Mouse (Mus musculus): ENCODE measurements around the gene Arhgef11. TPM values are rescaled to one million over a fixed set of nuclear protein-coding genes. Genes with fewer than 3 reads are reported as not detected.

Arhgef11 gene
- polyA plus RNA-seq, 2 experiments: 2.2 to 2.7 TPM

- Histone ChIP-seq H3K4me3 (ENCODE audit: insufficient read depth in 1 of 2, low read depth in 2 of 2, low read length in 2 of 2) (no peak overlapping the region), H3K27me3 (ENCODE audit: control insufficient read depth, insufficient read depth, low read length) (peaks cover 9% of the 10 kb centered on the region), H3K9me3 (ENCODE audit: control insufficient read depth, low read length) (no peaks in the 10 kb centered on the region), H3K4me2 (ENCODE audit: low read depth) (peak overlapping the region; percentile 69), H3K9ac (replicated peaks) (no peak overlapping the region), H3K4me1 (replicated peaks; ENCODE audit: control insufficient read depth in 2 of 2, insufficient read depth in 2 of 2, low read length in 1 of 2) (peaks cover 0 to 6% of the 10 kb centered on the region in 2 experiments; a peak in 1 of 4 replicates), H3K27ac (no peak overlapping the region), H3K36me3 (replicated peaks; ENCODE audit: control insufficient read depth, insufficient read depth, low read depth) (no peaks in the 10 kb centered on the region)
- TF ChIP-seq EP300 (IDR thresholded peaks at IDR 0.05; ENCODE audit: low read depth) (no peak), CTCF (IDR thresholded peaks at IDR 0.05; ENCODE audit: low read depth) (no peak)
- no peak for DNase-seq (ENCODE audit: low read depth in 3 of 3, low spot score in 3 of 3)
- no peak for ATAC-seq (ENCODE audit: insufficient read depth)
- 57% methylated on average over 4 of the region's 4 CpGs for WGBS (ENCODE audit: insufficient replicate concordance)
These were observed 1.0 kb upstream of the Arhgef11 start for GRCm38 (mm10) chr3:87616354-87616753.

DNA sequence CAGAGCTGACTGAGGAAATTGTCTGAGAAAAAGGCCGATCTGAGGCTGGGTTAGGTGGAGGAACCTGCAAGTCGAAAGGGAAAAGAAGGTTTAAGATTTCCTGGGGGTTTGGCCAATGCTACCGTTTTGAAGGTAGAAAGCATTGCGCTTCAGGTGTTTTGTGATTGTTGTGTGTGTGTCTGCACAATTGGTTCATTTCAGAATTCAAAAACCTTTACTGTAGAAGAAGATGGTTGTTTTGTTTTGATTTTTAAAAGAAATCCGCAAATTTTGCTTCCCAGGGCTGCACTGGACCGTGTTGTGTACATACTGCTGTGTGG, 412 bp downstream of the Arhgef11 start:
- H3K9me3 ChIP-seq (ENCODE audit: control insufficient read depth, low read length): no peaks in the 10 kb centered on the region
- WGBS (ENCODE audit: insufficient replicate concordance): 1% methylated on average over 6 of the region's 6 CpGs
- ATAC-seq (ENCODE audit: insufficient read depth): no peak
- H3K27ac ChIP-seq: no peak overlapping the region
- TF ChIP-seq EP300 (IDR thresholded peaks at IDR 0.05; ENCODE audit: low read depth) (no peak), CTCF (IDR thresholded peaks at IDR 0.05; ENCODE audit: low read depth) (no peak)
- DNase-seq (ENCODE audit: low read depth in 3 of 3, low spot score in 3 of 3): no peak
- no peaks in the 10 kb centered on the region for H3K36me3 ChIP-seq (replicated peaks; ENCODE audit: control insufficient read depth, insufficient read depth, low read depth)
- H3K4me2 ChIP-seq (ENCODE audit: low read depth): peak overlapping the region; percentile 69
- H3K9ac ChIP-seq (replicated peaks): peak overlapping the region; percentile 73
- H3K4me1 ChIP-seq (replicated peaks; ENCODE audit: control insufficient read depth in 2 of 2, insufficient read depth in 2 of 2, low read length in 1 of 2): peaks cover 0 to 6% of the 10 kb centered on the region in 2 experiments; a peak in 1 of 4 replicates
- peak overlapping the region; percentile 65 to 76 for H3K4me3 ChIP-seq (ENCODE audit: insufficient read depth in 1 of 2, low read depth in 2 of 2, low read length in 2 of 2)
- H3K27me3 ChIP-seq (ENCODE audit: control insufficient read depth, insufficient read depth, low read length): peaks cover 9% of the 10 kb centered on the region

DNA sequence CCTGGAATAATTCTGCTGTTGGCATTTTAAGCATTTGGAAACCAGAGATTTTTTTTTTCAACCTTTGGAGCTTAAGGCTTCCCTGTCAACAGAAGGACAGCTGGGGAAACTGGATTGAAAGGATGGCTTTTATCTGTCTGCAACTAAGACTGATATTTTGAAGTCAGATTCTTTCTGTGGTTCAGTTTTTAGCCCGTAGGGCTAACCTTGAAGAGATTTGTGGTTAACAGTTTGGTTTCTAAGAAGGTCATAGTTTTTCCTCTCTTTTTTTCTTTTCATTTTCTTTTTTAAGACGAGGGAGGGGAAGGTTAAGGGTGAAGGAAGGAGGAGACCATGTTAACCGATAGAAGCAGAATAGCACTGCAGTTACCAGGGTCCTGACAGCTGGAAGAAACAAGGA, 881 bp downstream of the Arhgef11 start:
- H3K4me2 ChIP-seq (ENCODE audit: low read depth): peak overlapping the region; percentile 69
- H3K9ac ChIP-seq (replicated peaks): no peak overlapping the region
- H3K36me3 ChIP-seq (replicated peaks; ENCODE audit: control insufficient read depth, insufficient read depth, low read depth): no peaks in the 10 kb centered on the region
- 7% methylated on average over 3 of the region's 3 CpGs for WGBS (ENCODE audit: insufficient replicate concordance)
- peak overlapping the region; percentile 45 to 76 for H3K4me3 ChIP-seq (ENCODE audit: insufficient read depth in 1 of 2, low read depth in 2 of 2, low read length in 2 of 2)
- no peak overlapping the region for H3K27ac ChIP-seq
- peaks cover 0 to 6% of the 10 kb centered on the region in 2 experiments; a peak in 2 of 4 replicates for H3K4me1 ChIP-seq (replicated peaks; ENCODE audit: control insufficient read depth in 2 of 2, insufficient read depth in 2 of 2, low read length in 1 of 2)
- no peaks in the 10 kb centered on the region for H3K9me3 ChIP-seq (ENCODE audit: control insufficient read depth, low read length)
- DNase-seq (ENCODE audit: low read depth in 3 of 3, low spot score in 3 of 3) (no peak), ATAC-seq (ENCODE audit: insufficient read depth) (no peak)
- TF ChIP-seq EP300 (IDR thresholded peaks at IDR 0.05; ENCODE audit: low read depth) (no peak), CTCF (IDR thresholded peaks at IDR 0.05; ENCODE audit: low read depth) (no peak)
- H3K27me3 ChIP-seq (ENCODE audit: control insufficient read depth, insufficient read depth, low read length): peaks cover 9% of the 10 kb centered on the region

- Histone ChIP-seq H3K27ac (no peak overlapping the region), H3K36me3 (replicated peaks; ENCODE audit: control insufficient read depth, insufficient read depth, low read depth) (no peaks in the 10 kb centered on the region), H3K27me3 (ENCODE audit: control insufficient read depth, insufficient read depth, low read length) (peaks cover 9% of the 10 kb centered on the region), H3K4me3 (ENCODE audit: insufficient read depth in 1 of 2, low read depth in 2 of 2, low read length in 2 of 2) (peak overlapping the region; percentile 45 to 76), H3K4me2 (ENCODE audit: low read depth) (peak overlapping the region; percentile 69), H3K9me3 (ENCODE audit: control insufficient read depth, low read length) (no peaks in the 10 kb centered on the region), H3K4me1 (replicated peaks; ENCODE audit: control insufficient read depth in 2 of 2, insufficient read depth in 2 of 2, low read length in 1 of 2) (peaks cover 0 to 6% of the 10 kb centered on the region in 2 experiments; a peak in 2 of 4 replicates), H3K9ac (replicated peaks) (no peak overlapping the region)
- TF ChIP-seq EP300 (IDR thresholded peaks at IDR 0.05; ENCODE audit: low read depth) (no peak), CTCF (IDR thresholded peaks at IDR 0.05; ENCODE audit: low read depth) (no peak)
- no peak for DNase-seq (ENCODE audit: low read depth in 3 of 3, low spot score in 3 of 3)
- WGBS (ENCODE audit: insufficient replicate concordance): 54% methylated on average over 5 of the region's 5 CpGs
- no peak for ATAC-seq (ENCODE audit: insufficient read depth)
These were observed 1.8 kb downstream of the Arhgef11 start for GRCm38 (mm10) chr3:87618981-87619710.

DNA sequence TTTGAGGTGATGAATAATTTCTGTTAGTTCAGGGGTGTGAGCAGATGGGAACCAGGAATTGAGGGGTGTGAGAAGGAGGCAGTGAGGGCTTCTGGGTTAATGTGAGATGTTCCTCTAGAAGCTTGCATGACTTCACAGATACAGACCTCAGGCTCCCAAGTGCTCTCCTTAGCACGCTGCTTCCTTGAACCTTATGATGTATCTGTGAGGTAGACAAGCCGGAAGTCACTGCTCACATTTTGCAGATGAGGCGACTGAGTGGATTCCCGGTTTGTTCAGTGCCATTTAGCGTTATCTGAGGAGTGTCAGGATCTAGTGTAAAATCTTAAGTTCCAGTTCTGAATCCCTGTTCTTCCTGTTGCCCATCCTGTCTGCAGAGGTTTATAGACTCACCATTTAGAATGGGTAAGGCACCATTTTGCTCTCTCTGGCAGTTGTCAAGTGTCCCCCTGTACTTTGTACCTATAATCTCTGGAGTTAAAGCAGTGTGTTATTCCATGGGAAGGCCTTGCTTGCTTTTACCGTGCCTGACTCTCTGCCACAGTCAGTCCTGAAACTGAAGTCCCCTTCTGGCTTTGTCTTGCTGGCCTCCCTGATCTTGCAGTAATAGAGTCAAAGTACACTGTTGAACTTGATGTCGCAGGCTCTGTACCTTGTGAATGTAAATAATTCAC, 3.0 kb downstream of the Arhgef11 start:
- Histone ChIP-seq H3K4me1 (replicated peaks; ENCODE audit: control insufficient read depth in 2 of 2, insufficient read depth in 2 of 2, low read length in 1 of 2) (peaks cover 0 to 6% of the 10 kb centered on the region in 2 experiments; a peak in 2 of 4 replicates), H3K9me3 (ENCODE audit: control insufficient read depth, low read length) (no peaks in the 10 kb centered on the region), H3K27me3 (ENCODE audit: control insufficient read depth, insufficient read depth, low read length) (peaks cover 9% of the 10 kb centered on the region), H3K9ac (replicated peaks) (no peak overlapping the region), H3K36me3 (replicated peaks; ENCODE audit: control insufficient read depth, insufficient read depth, low read depth) (no peaks in the 10 kb centered on the region), H3K4me3 (ENCODE audit: insufficient read depth in 1 of 2, low read depth in 2 of 2, low read length in 2 of 2) (peak overlapping the region in 1 of 2 experiments; percentile 18; a peak in 2 of 4 replicates), H3K27ac (no peak overlapping the region), H3K4me2 (ENCODE audit: low read depth) (peak overlapping the region; percentile 69)
- WGBS (ENCODE audit: insufficient replicate concordance): 53% methylated on average over 7 of the region's 7 CpGs
- TF ChIP-seq CTCF (IDR thresholded peaks at IDR 0.05; ENCODE audit: low read depth) (no peak), EP300 (IDR thresholded peaks at IDR 0.05; ENCODE audit: low read depth) (no peak)
- DNase-seq (ENCODE audit: low read depth in 3 of 3, low spot score in 3 of 3): no peak
- no peak for ATAC-seq (ENCODE audit: insufficient read depth)
